Mouse (Mus musculus) thymus, adult 2 months (tissue): ENCODE measurements around the gene Slc4a2. TPM values are rescaled to one million over a fixed set of nuclear protein-coding genes. Genes with fewer than 3 reads are reported as not detected.

Source experiments
- DNase-seq: peaks from one replicate; pipeline ENCODE4 v3.0.0; 2021
- H3K27ac ChIP-seq: fragments of 200-500 bp; 2 replicates; pipeline ENCODE4 v1.5.1; 2012; ENCODE audit warnings: low read length, control low read depth; ENCODE audit not compliant: control insufficient read depth, insufficient read depth
- H3K27me3 ChIP-seq: fragments of 200-500 bp; 2 replicates; pipeline ENCODE4 v1.6.1; 2012; ENCODE audit warnings: mild to moderate bottlenecking, low read length, moderate library complexity, mixed read lengths; ENCODE audit not compliant: control insufficient read depth, insufficient read depth
- H3K36me3 ChIP-seq: fragments of 200-500 bp; 2 replicates; pipeline ENCODE4 v1.6.1; 2012; ENCODE audit warnings: mild to moderate bottlenecking, low read length, moderate library complexity; ENCODE audit not compliant: control insufficient read depth, insufficient read depth
- H3K4me1 ChIP-seq: fragments of 200-500 bp; replicated peaks from 2 replicates; pipeline ENCODE4 v1.6.1; 2012; ENCODE audit warnings: low read length; ENCODE audit not compliant: control insufficient read depth, insufficient read depth
- H3K4me3 ChIP-seq: fragments of 200-500 bp; 2 replicates; pipeline ENCODE4 v1.5.1; 2012; ENCODE audit warnings: mild to moderate bottlenecking, low read length, control low read depth, moderate library complexity; ENCODE audit not compliant: control insufficient read depth, insufficient read depth
- CTCF ChIP-seq: fragments of 200-500 bp; IDR thresholded peaks from 2 replicates; pipeline ENCODE4 v1.5.1; 2012; ENCODE audit warnings: mild to moderate bottlenecking, control low read depth, low read length, moderate library complexity, borderline replicate concordance; ENCODE audit not compliant: control insufficient read depth, poor library complexity, insufficient read depth; ENCODE audit errors: extremely low read depth
- POLR2A ChIP-seq: fragments of 200-500 bp; IDR thresholded peaks from 2 replicates; pipeline ENCODE4 v1.6.1; 2012; ENCODE audit warnings: mild to moderate bottlenecking, low read length, control low read depth, moderate library complexity; ENCODE audit not compliant: control insufficient read depth, poor library complexity, insufficient read depth; ENCODE audit errors: extremely low read depth
- WGBS: fragments of 180-500 bp; shearing (Covaris S2); methylation state at CpG from one replicate; pipeline ENCODE4 v1.1.7; 2018; 5-methylcytosine and 5-hydroxymethylcytosine counted together
- polyA plus RNA-seq: library from polyadenylated mRNA; depleted of rRNA; stranded (reverse); fragments of >200 nt; gene quantifications from 2 replicates; pipeline ENCODE4 v1.2.3, GENCODE M21; 2012

Gene Slc4a2
- polyA plus RNA-seq, 1 experiment, result 118 TPM

DNA sequence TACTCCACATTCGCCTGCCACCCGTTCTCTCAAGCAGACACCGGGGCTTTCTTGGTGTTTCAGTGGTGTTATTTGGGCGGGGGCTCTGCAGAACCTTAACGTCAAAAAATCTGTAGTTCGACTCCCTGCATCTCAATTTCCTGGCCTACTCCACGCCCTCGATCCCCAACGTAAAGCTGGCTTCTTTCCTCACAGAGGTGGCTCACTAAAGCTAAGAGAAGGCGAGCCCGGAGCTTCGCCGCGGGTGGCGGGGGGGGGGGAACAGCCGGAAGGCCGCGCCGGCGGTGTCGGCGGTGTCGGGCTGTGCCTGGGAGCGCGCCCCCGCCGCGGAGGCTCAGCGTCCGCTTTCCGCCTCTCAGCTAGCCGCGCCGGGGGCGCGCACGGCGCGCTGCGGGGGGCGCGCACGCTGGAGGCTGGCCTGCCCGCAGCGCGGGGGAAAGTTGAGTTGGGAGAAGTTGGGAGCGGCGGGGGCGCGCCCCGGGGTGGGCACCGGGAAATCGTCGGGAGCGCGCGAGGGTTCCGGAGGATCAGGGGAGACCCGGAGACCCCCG lies 1.3 kb downstream of the Slc4a2 start:
- peak; percentile 84 for DNase-seq
- peak; percentile 90 for TF ChIP-seq POLR2A
- peak; percentile 52; the same call in 1 of the 2 replicates for TF ChIP-seq CTCF
- Histone ChIP-seq H3K27me3 (no peaks in the 10 kb centered on the region), H3K4me3 (peak overlapping the region; percentile 72), H3K27ac (peak overlapping the region; percentile 91), H3K4me1 (peaks cover 28% of the 10 kb centered on the region), H3K36me3 (peaks cover 8% of the 10 kb centered on the region)
- under 1% methylated on average over 60 of the region's 60 CpGs for WGBS

- H3K4me3 ChIP-seq, result peak overlapping the region; percentile 72
- no peaks in the 10 kb centered on the region for H3K27me3 ChIP-seq
- H3K36me3 ChIP-seq, result peaks cover 11% of the 10 kb centered on the region
- WGBS, result under 1% methylated on average over 28 of the region's 30 CpGs
- H3K4me1 ChIP-seq, result peaks cover 28% of the 10 kb centered on the region
- TF ChIP-seq CTCF, result no peak
- DNase-seq, result peak; percentile 79
- no peak overlapping the region for H3K27ac ChIP-seq
These were observed 1.9 kb downstream of the Slc4a2 start for GRCm38 (mm10) chr5:24425421-24426036.

DNA sequence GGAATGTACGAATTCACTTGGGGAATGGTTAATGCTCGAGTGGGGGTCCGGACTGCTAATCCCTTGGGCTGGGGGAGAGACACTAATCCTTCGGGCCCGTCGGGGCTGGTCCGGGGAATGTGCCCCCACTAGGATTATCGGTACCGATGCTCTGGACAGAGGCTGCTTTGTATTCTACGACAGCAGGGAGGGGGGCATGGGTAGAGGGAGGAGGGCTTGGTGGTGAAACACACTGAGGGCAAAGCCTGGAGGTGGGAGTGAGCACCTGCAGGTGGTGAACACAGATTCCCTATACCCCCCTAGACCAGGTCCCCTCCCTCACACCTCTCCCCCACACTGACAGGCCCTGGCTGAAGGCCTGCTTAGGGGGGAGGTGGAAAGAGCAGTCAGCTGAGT lies 2.4 kb downstream of the Slc4a2 start:
- Histone ChIP-seq H3K4me3 (peak overlapping the region; percentile 72), H3K27ac (no peak overlapping the region), H3K36me3 (peaks cover 11% of the 10 kb centered on the region), H3K27me3 (no peaks in the 10 kb centered on the region), H3K4me1 (peaks cover 28% of the 10 kb centered on the region)
- whole genome bisulfite sequencing, result 18% methylated on average over 10 of the region's 10 CpGs
- TF ChIP-seq CTCF (no peak), POLR2A (no peak)
- DNase-seq, result peak; percentile 31

DNA sequence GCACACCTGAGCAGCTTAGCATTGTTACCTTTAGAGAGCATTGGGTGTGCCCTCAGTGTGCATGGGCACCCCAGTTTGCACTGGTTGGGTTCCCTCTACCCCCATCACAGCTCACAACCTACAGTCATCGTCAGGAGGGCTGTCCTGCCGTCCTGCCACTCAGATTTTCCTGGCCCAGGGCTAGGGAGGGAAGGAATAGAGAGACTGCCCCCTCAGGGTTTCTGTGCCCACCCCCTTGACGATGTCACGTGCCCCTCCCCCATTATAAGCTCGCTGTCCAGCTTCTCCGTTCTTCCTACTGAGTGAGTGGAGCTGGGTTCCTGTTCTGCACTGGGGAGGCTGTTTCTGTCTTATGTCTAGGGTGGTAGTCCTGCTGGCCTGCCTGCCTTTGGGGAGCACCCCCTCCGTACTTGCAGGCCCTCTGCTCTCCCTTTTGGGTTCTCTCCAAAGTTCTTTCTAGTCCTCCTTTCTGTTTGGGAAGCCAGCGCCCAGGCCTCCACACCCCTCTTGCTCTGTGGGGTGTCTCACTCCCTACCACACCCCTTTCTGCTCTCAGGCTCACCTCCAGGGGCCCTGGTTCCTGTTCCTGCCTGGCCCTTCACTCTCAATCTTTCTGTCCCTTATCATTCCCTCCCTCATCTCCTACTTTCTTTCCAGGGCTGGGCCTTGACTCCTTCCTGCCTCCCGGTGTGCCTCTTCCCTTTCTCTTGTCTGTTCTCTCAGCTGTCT lies 3.1 kb downstream of the Slc4a2 start:
- H3K36me3 ChIP-seq, result peaks cover 17% of the 10 kb centered on the region
- no peaks in the 10 kb centered on the region for H3K27me3 ChIP-seq
- peaks cover 28% of the 10 kb centered on the region for H3K4me1 ChIP-seq
- WGBS, result 66% methylated on average over 9 of the region's 9 CpGs
- no peak overlapping the region for H3K4me3 ChIP-seq
- no peak for DNase-seq
- no peak overlapping the region for H3K27ac ChIP-seq
- TF ChIP-seq CTCF, result no peak

DNA sequence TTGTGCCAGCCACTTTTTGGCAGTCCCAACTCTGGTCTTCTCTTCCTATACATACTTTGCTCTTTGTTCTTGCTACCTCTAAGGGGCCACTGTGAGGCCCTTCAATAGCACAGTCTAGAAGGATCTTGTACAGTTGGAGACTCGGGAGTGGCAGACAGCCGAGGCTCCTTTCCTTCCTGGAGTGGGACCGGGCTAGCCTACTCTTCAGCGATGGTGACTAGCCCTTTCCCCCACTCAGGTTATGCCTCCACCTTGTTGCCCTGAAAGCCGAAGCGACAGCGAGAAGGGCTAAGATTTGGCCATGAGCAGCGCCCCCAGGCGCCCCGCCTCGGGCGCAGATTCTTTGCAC lies 3.6 kb downstream of the Slc4a2 start:
- WGBS, result 91% methylated on average over 12 of the region's 12 CpGs
- no peak overlapping the region for H3K4me3 ChIP-seq
- no peaks in the 10 kb centered on the region for H3K27me3 ChIP-seq
- TF ChIP-seq POLR2A (no peak), CTCF (no peak)
- no peak for DNase-seq
- peaks cover 28% of the 10 kb centered on the region for H3K4me1 ChIP-seq
- H3K27ac ChIP-seq, result no peak overlapping the region
- peaks cover 22% of the 10 kb centered on the region for H3K36me3 ChIP-seq

GRCm38 (mm10) chr5:24427981-24428402 lies 4.4 kb downstream of the Slc4a2 start:
- no peak for DNase-seq
- Histone ChIP-seq H3K27me3 (no peaks in the 10 kb centered on the region), H3K4me3 (no peak overlapping the region), H3K27ac (no peak overlapping the region), H3K36me3 (peaks cover 29% of the 10 kb centered on the region), H3K4me1 (peaks cover 24% of the 10 kb centered on the region)
- 77% methylated on average over 15 of the region's 15 CpGs for WGBS
- TF ChIP-seq CTCF (no peak), POLR2A (no peak)
